Mouse (Mus musculus) midbrain, postnatal 0 days (tissue): ENCODE results near the gene Lpar1. TPM values are rescaled to one million over a fixed set of nuclear protein-coding genes. Genes with fewer than 3 reads are reported as not detected.

Source experiments
- ATAC-seq: fragments of 200-750 bp; cut with Nextera tagmentation; 2 replicates; pipeline ENCODE4 v1.8.0; 2017; ENCODE audit warnings: moderate number of reproducible peaks, mild to moderate bottlenecking, moderate TSS enrichment, moderate library complexity; ENCODE audit not compliant: low FRiP score
- DNase-seq: peaks from one replicate; pipeline ENCODE4 v3.0.0-alpha.2; 2015; ENCODE audit warnings: low spot score
- H3K27ac ChIP-seq: fragments of 300-500 bp; sonication (generic); 2 replicates; pipeline ENCODE4 v1.5.1; 2014; ENCODE audit warnings: low read depth, mild to moderate bottlenecking, low read length, mixed read lengths
- H3K27me3 ChIP-seq: fragments of 300-500 bp; sonication (generic); 2 replicates; pipeline ENCODE4 v1.6.1; 2014; ENCODE audit warnings: low read length, control low read depth, mixed read lengths; ENCODE audit not compliant: insufficient read depth
- H3K36me3 ChIP-seq: fragments of 300-500 bp; sonication (generic); 2 replicates; pipeline ENCODE4 v1.6.1; 2014; ENCODE audit warnings: low read length, control low read depth, mixed read lengths; ENCODE audit not compliant: insufficient read depth
- H3K4me1 ChIP-seq: fragments of 300-500 bp; sonication (generic); 2 replicates; pipeline ENCODE4 v1.6.1; 2014; ENCODE audit warnings: mild to moderate bottlenecking, control low read depth, antibody characterized with exemption, low read length, mixed read lengths; ENCODE audit not compliant: insufficient read depth
- H3K4me2 ChIP-seq: fragments of 300-500 bp; sonication (generic); 2 replicates; pipeline ENCODE4 v1.6.1; 2014; ENCODE audit warnings: low read depth, mild to moderate bottlenecking, low read length, mixed read lengths; ENCODE audit not compliant: poor library complexity, severe bottlenecking
- H3K4me3 ChIP-seq: fragments of 300-500 bp; sonication (generic); 2 replicates; pipeline ENCODE4 v1.5.1; 2014; ENCODE audit warnings: low read depth, mild to moderate bottlenecking, low read length, moderate library complexity
- H3K9ac ChIP-seq: fragments of 300-500 bp; sonication (generic); replicated peaks from 2 replicates; pipeline ENCODE4 v1.6.1; 2014; ENCODE audit warnings: mild to moderate bottlenecking, low read length, moderate library complexity, mixed read lengths; ENCODE audit not compliant: poor library complexity, severe bottlenecking
- H3K9me3 ChIP-seq: fragments of 300-500 bp; sonication (generic); 2 replicates; pipeline ENCODE4 v1.6.1; 2016; ENCODE audit warnings: low read length, control low read depth
- CTCF ChIP-seq: IDR thresholded peaks from 2 replicates; pipeline ENCODE4 v1.5.1; 2016; ENCODE audit warnings: antibody characterized with exemption, mild to moderate bottlenecking
- WGBS: fragments of 180-500 bp; shearing (Covaris S2); extraction: QIAGEN DNeasy Blood & Tissue Kit; methylation state at CpG from one replicate; pipeline ENCODE4 v1.1.7; 2014; 5-methylcytosine and 5-hydroxymethylcytosine counted together
- polyA plus RNA-seq: library from polyadenylated mRNA; unstranded; fragments of >200 nt; fragmentation: Nextera tagmentation; extraction: Ambion mirVana; gene quantifications from 2 replicates; pipeline ENCODE4 v1.2.1, GENCODE M21; 2015
- total RNA-seq: library from RNA; depleted of rRNA; stranded (reverse); fragments of >200 nt; gene quantifications from 2 replicates; pipeline ENCODE4 v1.2.3, GENCODE M21; 2014

Gene Lpar1
- total and polyA plus RNA-seq, 2 experiments from 2014 or later, result 19.1 to 28.7 TPM

GRCm38 (mm10) chr4:58519891-58520290 lies 33.8 kb downstream of the Lpar1 start:
- DNase-seq, result no peak
- no peaks in the 10 kb centered on the region for H3K27me3 ChIP-seq
- no peaks in the 10 kb centered on the region for H3K4me1 ChIP-seq
- ATAC-seq, result no peak
- no peaks in the 10 kb centered on the region for H3K9me3 ChIP-seq
- no peak for TF ChIP-seq CTCF
- H3K4me2 ChIP-seq, result no peak overlapping the region
- no peak overlapping the region for H3K27ac ChIP-seq
- H3K36me3 ChIP-seq, result no peaks in the 10 kb centered on the region
- no peak overlapping the region for H3K9ac ChIP-seq
- 95% methylated on average over 4 of the region's 4 CpGs for WGBS
- no peak overlapping the region for H3K4me3 ChIP-seq

- H3K4me3 ChIP-seq, result no peak overlapping the region
- no peaks in the 10 kb centered on the region for H3K27me3 ChIP-seq
- no peak for ATAC-seq
- 48% methylated on average over 9 of the region's 9 CpGs for WGBS
- no peaks in the 10 kb centered on the region for H3K9me3 ChIP-seq
- no peaks in the 10 kb centered on the region for H3K4me1 ChIP-seq
- TF ChIP-seq CTCF, result no peak
- H3K4me2 ChIP-seq, result no peak overlapping the region
- H3K27ac ChIP-seq, result no peak overlapping the region
- no peak for DNase-seq
- no peak overlapping the region for H3K9ac ChIP-seq
- H3K36me3 ChIP-seq, result no peaks in the 10 kb centered on the region
These were observed 35.3 kb downstream of the Lpar1 start for GRCm38 (mm10) chr4:58518215-58518988.

GRCm38 (mm10) chr4:58516810-58517209 lies 36.9 kb downstream of the Lpar1 start:
- DNase-seq, result no peak
- Histone ChIP-seq H3K9ac (no peak overlapping the region), H3K36me3 (no peaks in the 10 kb centered on the region), H3K4me1 (no peaks in the 10 kb centered on the region), H3K4me2 (no peak overlapping the region), H3K9me3 (no peaks in the 10 kb centered on the region), H3K27ac (no peak overlapping the region), H3K4me3 (no peak overlapping the region), H3K27me3 (no peaks in the 10 kb centered on the region)
- TF ChIP-seq CTCF, result no peak
- ATAC-seq, result no peak
- 79% methylated on average over 3 of the region's 3 CpGs for WGBS

GRCm38 (mm10) chr4:58516221-58516620 lies 37.5 kb downstream of the Lpar1 start:
- ATAC-seq, result no peak
- 86% methylated on average over 5 of the region's 5 CpGs for WGBS
- Histone ChIP-seq H3K9me3 (no peaks in the 10 kb centered on the region), H3K4me3 (no peak overlapping the region), H3K27me3 (no peaks in the 10 kb centered on the region), H3K27ac (no peak overlapping the region), H3K36me3 (no peaks in the 10 kb centered on the region), H3K4me1 (no peaks in the 10 kb centered on the region), H3K9ac (no peak overlapping the region), H3K4me2 (no peak overlapping the region)
- no peak for DNase-seq
- no peak for TF ChIP-seq CTCF

GRCm38 (mm10) chr4:58511554-58511953 lies 42.1 kb downstream of the Lpar1 start:
- no peak for TF ChIP-seq CTCF
- Histone ChIP-seq H3K36me3 (no peaks in the 10 kb centered on the region), H3K4me3 (no peak overlapping the region), H3K4me1 (no peaks in the 10 kb centered on the region), H3K9me3 (no peaks in the 10 kb centered on the region), H3K4me2 (no peak overlapping the region), H3K9ac (no peak overlapping the region), H3K27ac (no peak overlapping the region), H3K27me3 (no peaks in the 10 kb centered on the region)
- no peak for DNase-seq
- ATAC-seq, result no peak
- WGBS, result 96% methylated on average over 3 of the region's 3 CpGs

GRCm38 (mm10) chr4:58508833-58509232 lies 44.9 kb downstream of the Lpar1 start:
- Histone ChIP-seq H3K9ac (no peak overlapping the region), H3K4me2 (no peak overlapping the region), H3K4me3 (no peak overlapping the region), H3K9me3 (no peaks in the 10 kb centered on the region), H3K27ac (no peak overlapping the region), H3K27me3 (no peaks in the 10 kb centered on the region), H3K36me3 (no peaks in the 10 kb centered on the region), H3K4me1 (no peaks in the 10 kb centered on the region)
- no peak for TF ChIP-seq CTCF
- ATAC-seq, result no peak
- WGBS, result 55% methylated on average over 7 of the region's 7 CpGs
- peak; percentile 52 for DNase-seq
